ENCODE assay signal across 12 mouse cellular contexts in genomic region chr4:127549018-127549417, GRCm38 (mm10).
DNase-seq lines count a peak whose midpoint lies in the region; ATAC-seq lines count a peak whose summit lies in the region.
"Had no signal": no experiment of that assay in that cellular context is flagged by ENCODE, and none has a peak within 500 bp of the region (broad histone marks: within the 10 kb centered on the region; RNA-seq: fewer than 3 reads in every experiment).

No protein-coding gene starts in this region.

- WGBS in intestine, embryonic 15.5 days = 44% methylated on average over 6 of the region's 6 CpGs
- 56% methylated on average over 6 of the region's 6 CpGs for WGBS in intestine, embryonic 16.5 days
- WGBS in embryonic facial prominence, embryonic 11.5 days = 62% methylated on average over 6 of the region's 6 CpGs
- 28% methylated on average over 6 of the region's 6 CpGs for WGBS in hindbrain, embryonic 13.5 days
- 53% methylated on average over 6 of the region's 6 CpGs for WGBS in neural tube, embryonic 12.5 days

- H3K4me2 ChIP-seq in intestine, embryonic 15.5 days (replicated peaks) = peak overlapping the region; percentile 42; the same call in 1 of the 2 replicates
- no peak overlapping the region for H3K4me2 ChIP-seq in intestine, embryonic 16.5 days (ENCODE audit: low read depth, low read length)
- peak overlapping the region; percentile 29; the same call in 1 of the 2 replicates for H3K4me2 ChIP-seq in embryonic facial prominence, embryonic 11.5 days (ENCODE audit: low read depth, low read length)
- peak overlapping the region; percentile 49 for H3K4me2 ChIP-seq in hindbrain, embryonic 13.5 days
- peak overlapping the region; percentile 45 for H3K4me2 ChIP-seq in neural tube, embryonic 12.5 days (replicated peaks)
- H3K4me2 ChIP-seq: kidney, embryonic 15.5 days; liver, embryonic 15.5 days had no signal

- H3K27ac ChIP-seq in intestine, embryonic 15.5 days = no peak overlapping the region
- no peak overlapping the region for H3K27ac ChIP-seq in intestine, embryonic 16.5 days (ENCODE audit: low read length)
- no peak overlapping the region for H3K27ac ChIP-seq in embryonic facial prominence, embryonic 11.5 days (replicated peaks; ENCODE audit: low read depth, low read length)
- peak overlapping the region; percentile 76 for H3K27ac ChIP-seq in hindbrain, embryonic 13.5 days
- H3K27ac ChIP-seq in neural tube, embryonic 12.5 days = 0 out of 2 replicates have a peak overlapping the region, but pooled peaks have one; percentile 37
- H3K27ac ChIP-seq: kidney, embryonic 15.5 days; layer of hippocampus, adult 2 months; liver, embryonic 15.5 days had no signal

- ATAC-seq in intestine, embryonic 15.5 days = no peak
- ATAC-seq in intestine, embryonic 16.5 days = no peak
- no peak for ATAC-seq in embryonic facial prominence, embryonic 11.5 days (replicated peaks; ENCODE audit: insufficient number of reproducible peaks, low FRiP score, low TSS enrichment, low read depth)
- ATAC-seq in hindbrain, embryonic 13.5 days (ENCODE audit: low FRiP score) = no peak
- ATAC-seq in neural tube, embryonic 12.5 days (ENCODE audit: low FRiP score, low read depth) = no peak

- DNase-seq in embryonic facial prominence, embryonic 11.5 days (ENCODE audit: low spot score) = no peak
- DNase-seq in layer of hippocampus, postnatal 14 days (ENCODE audit: low spot score in 2 of 2) = no peak
- DNase-seq in lung, postnatal 10 days = no peak
- DNase-seq: cerebellum, adult 11-12 months; right cerebral cortex, postnatal 14 days had no signal

- no peak overlapping the region for H3K9ac ChIP-seq in intestine, embryonic 15.5 days
- no peak overlapping the region for H3K9ac ChIP-seq in intestine, embryonic 16.5 days (ENCODE audit: low read depth, low read length)
- H3K9ac ChIP-seq in embryonic facial prominence, embryonic 11.5 days (replicated peaks; ENCODE audit: low read length) = no peak overlapping the region
- H3K9ac ChIP-seq in hindbrain, embryonic 13.5 days = peak overlapping the region; percentile 15; the same call in 1 of the 2 replicates
- H3K9ac ChIP-seq in neural tube, embryonic 12.5 days = no peak overlapping the region
- H3K9ac ChIP-seq: kidney, embryonic 15.5 days; liver, embryonic 15.5 days had no signal

- H3K4me3 ChIP-seq in intestine, embryonic 15.5 days (replicated peaks) = no peak overlapping the region
- no peak overlapping the region; the same call in 1 of the 2 replicates for H3K4me3 ChIP-seq in intestine, embryonic 16.5 days (ENCODE audit: low read length)
- H3K4me3 ChIP-seq in embryonic facial prominence, embryonic 11.5 days (ENCODE audit: low read depth, low read length) = no peak overlapping the region
- peak overlapping the region; percentile 22 for H3K4me3 ChIP-seq in hindbrain, embryonic 13.5 days
- H3K4me3 ChIP-seq in neural tube, embryonic 12.5 days = no peak overlapping the region
- H3K4me3 ChIP-seq: kidney, embryonic 15.5 days; liver, embryonic 15.5 days had no signal

- H3K36me3 ChIP-seq in intestine, embryonic 15.5 days = no peaks in the 10 kb centered on the region
- no peaks in the 10 kb centered on the region for H3K36me3 ChIP-seq in intestine, embryonic 16.5 days (ENCODE audit: control insufficient read depth, insufficient read depth, low read length)
- H3K36me3 ChIP-seq in embryonic facial prominence, embryonic 11.5 days (replicated peaks; ENCODE audit: control insufficient read depth, insufficient read depth, low read depth, low read length) = no peaks in the 10 kb centered on the region
- no peaks in the 10 kb centered on the region for H3K36me3 ChIP-seq in hindbrain, embryonic 13.5 days
- no peaks in the 10 kb centered on the region for H3K36me3 ChIP-seq in neural tube, embryonic 12.5 days
- H3K36me3 ChIP-seq: kidney, embryonic 15.5 days; liver, embryonic 15.5 days had no signal

- no peaks in the 10 kb centered on the region for H3K27me3 ChIP-seq in intestine, embryonic 15.5 days (replicated peaks)
- H3K27me3 ChIP-seq in intestine, embryonic 16.5 days (replicated peaks; ENCODE audit: control insufficient read depth, insufficient read depth, low read length) = no peaks in the 10 kb centered on the region
- H3K27me3 ChIP-seq in embryonic facial prominence, embryonic 11.5 days (ENCODE audit: control insufficient read depth, insufficient read depth, low read length) = no peaks in the 10 kb centered on the region
- H3K27me3 ChIP-seq in hindbrain, embryonic 13.5 days = no peaks in the 10 kb centered on the region
- H3K27me3 ChIP-seq in neural tube, embryonic 12.5 days (replicated peaks) = no peaks in the 10 kb centered on the region
- H3K27me3 ChIP-seq: kidney, embryonic 15.5 days; liver, embryonic 15.5 days had no signal

- H3K9me3 ChIP-seq in intestine, embryonic 15.5 days = no peaks in the 10 kb centered on the region
- H3K9me3 ChIP-seq in intestine, embryonic 16.5 days (ENCODE audit: control insufficient read depth, low read length) = no peaks in the 10 kb centered on the region
- H3K9me3 ChIP-seq in embryonic facial prominence, embryonic 11.5 days (replicated peaks; ENCODE audit: control insufficient read depth, low read length) = no peaks in the 10 kb centered on the region
- no peaks in the 10 kb centered on the region for H3K9me3 ChIP-seq in hindbrain, embryonic 13.5 days
- H3K9me3 ChIP-seq in neural tube, embryonic 12.5 days = no peaks in the 10 kb centered on the region
- H3K9me3 ChIP-seq: kidney, embryonic 15.5 days; liver, embryonic 15.5 days had no signal

- H3K4me1 ChIP-seq in intestine, embryonic 15.5 days (replicated peaks) = no peaks in the 10 kb centered on the region
- H3K4me1 ChIP-seq in intestine, embryonic 16.5 days (ENCODE audit: control insufficient read depth, insufficient read depth, low read length) = no peaks in the 10 kb centered on the region
- H3K4me1 ChIP-seq in embryonic facial prominence, embryonic 11.5 days (ENCODE audit: control insufficient read depth, insufficient read depth, low read length) = no peaks in the 10 kb centered on the region
- peaks cover 15% of the 10 kb centered on the region for H3K4me1 ChIP-seq in hindbrain, embryonic 13.5 days (replicated peaks)
- H3K4me1 ChIP-seq in neural tube, embryonic 12.5 days = no peaks in the 10 kb centered on the region
- H3K4me1 ChIP-seq: kidney, embryonic 15.5 days; liver, embryonic 15.5 days had no signal

Comparison
In these comparisons a context has a peak if more than half of its experiments do, and no peak if none do; other contexts are left out.
1. H3K27ac ChIP-seq: peak in hindbrain, embryonic 13.5 days (single experiment) and neural tube, embryonic 12.5 days (single experiment); none in intestine, embryonic 15.5 days (single experiment), intestine, embryonic 16.5 days (single experiment) and embryonic facial prominence, embryonic 11.5 days (single experiment).